Mouse (Mus musculus) heart, embryonic 13.5 days (tissue): ENCODE data around the gene Srsf6. TPM values are rescaled to one million over a fixed set of nuclear protein-coding genes. Genes with fewer than 3 reads are reported as not detected.
"Not testable (repeated sequence)": the region's sequence is repeated elsewhere in the genome, so short reads cannot be mapped to it uniquely, and the experiment has no call there.

Source experiments
- ATAC-seq: fragments of 200-750 bp; cut with Nextera tagmentation; 2 replicates; pipeline ENCODE4 v1.8.0; 2017; ENCODE audit warnings: moderate TSS enrichment; ENCODE audit not compliant: insufficient number of reproducible peaks, low FRiP score, low TSS enrichment; ENCODE audit errors: extremely low read depth
- H3K27ac ChIP-seq: fragments of 300-500 bp; sonication (generic); replicated peaks from 2 replicates; pipeline ENCODE4 v1.5.1; 2015; ENCODE audit warnings: moderate library complexity, mild to moderate bottlenecking, inconsistent platforms
- H3K27me3 ChIP-seq: fragments of 300-500 bp; sonication (generic); replicated peaks from 2 replicates; pipeline ENCODE4 v1.6.1; 2015; ENCODE audit warnings: mild to moderate bottlenecking, inconsistent platforms
- H3K36me3 ChIP-seq: fragments of 300-500 bp; sonication (generic); 2 replicates; pipeline ENCODE4 v1.6.1; 2015; ENCODE audit warnings: mild to moderate bottlenecking, inconsistent platforms
- H3K4me1 ChIP-seq: fragments of 300-500 bp; sonication (generic); 2 replicates; pipeline ENCODE4 v1.6.1; 2015; ENCODE audit warnings: inconsistent platforms
- H3K4me2 ChIP-seq: fragments of 300-500 bp; sonication (generic); 2 replicates; pipeline ENCODE4 v1.6.1; 2015; ENCODE audit warnings: inconsistent platforms, mild to moderate bottlenecking, moderate library complexity
- H3K4me3 ChIP-seq: fragments of 300-500 bp; sonication (generic); 2 replicates; pipeline ENCODE4 v1.5.1; 2015; ENCODE audit warnings: moderate library complexity, mild to moderate bottlenecking, inconsistent platforms
- H3K9ac ChIP-seq: fragments of 300-500 bp; sonication (generic); 2 replicates; pipeline ENCODE4 v1.6.1; 2015; ENCODE audit warnings: inconsistent platforms, mild to moderate bottlenecking, moderate library complexity
- H3K9me3 ChIP-seq: fragments of 300-500 bp; sonication (generic); 2 replicates; pipeline ENCODE4 v1.6.1; 2016; ENCODE audit warnings: inconsistent platforms
- WGBS: fragments of 180-500 bp; shearing (Covaris S2); methylation state at CpG from one replicate; pipeline ENCODE4 v1.1.7; 2015; ENCODE audit warnings: mixed read lengths; 5-methylcytosine and 5-hydroxymethylcytosine counted together
- polyA plus RNA-seq: library from polyadenylated mRNA; unstranded; fragments of >200 nt; fragmentation: Nextera tagmentation; extraction: Ambion mirVana; gene quantifications from 2 replicates; pipeline ENCODE4 v1.2.1, GENCODE M21; 2015

The Srsf6 gene
- 125 and 132 TPM in 2 replicates for polyA plus RNA-seq

DNA sequence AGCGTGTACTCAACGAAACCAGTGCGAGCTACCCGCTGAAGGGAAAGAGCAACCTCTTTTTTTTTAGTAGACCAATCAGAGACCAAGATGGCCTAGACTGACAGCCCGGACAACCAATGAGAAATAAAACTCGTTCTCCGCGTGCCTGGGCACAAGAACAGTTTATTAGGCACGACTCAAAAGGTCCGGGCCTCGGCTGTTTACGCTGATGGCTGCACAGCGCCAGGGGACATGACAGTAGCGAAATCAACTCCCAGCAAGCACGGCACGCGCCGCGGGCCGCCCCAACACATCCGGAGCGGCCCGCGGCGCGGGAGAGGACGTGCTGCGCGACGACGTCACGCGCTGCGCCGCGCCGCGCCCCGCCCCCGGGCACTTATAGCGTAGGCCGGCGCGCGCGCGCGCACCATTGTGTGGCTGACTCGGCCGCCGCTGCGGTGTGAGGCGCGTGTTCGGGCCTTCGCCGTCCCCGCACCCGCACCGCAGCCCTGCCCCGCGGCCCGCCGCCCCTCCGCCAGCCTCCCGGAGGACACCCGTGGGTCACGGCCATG lies at the start of gene Srsf6:
TSS of gene Srsf6 (plus strand) at position 406 of the 551 bp plus-strand sequence.
- WGBS, result under 1% methylated on average over 65 of the region's 68 CpGs
- no peaks in the 10 kb centered on the region for H3K9me3 ChIP-seq
- peak within 1 kb of the TSS; percentile 89 for H3K4me2 ChIP-seq
- peaks cover 37% of the 10 kb centered on the region for H3K36me3 ChIP-seq
- H3K4me3 ChIP-seq, result peak within 1 kb of the TSS; percentile 98
- no peaks in the 10 kb centered on the region; the same call in 1 of the 2 replicates for H3K27me3 ChIP-seq
- ATAC-seq, result peak; percentile 93
- peaks cover 18% of the 10 kb centered on the region for H3K4me1 ChIP-seq
- H3K27ac ChIP-seq, result peak within 1 kb of the TSS; percentile 99
- peak within 1 kb of the TSS; percentile 100 for H3K9ac ChIP-seq

DNA sequence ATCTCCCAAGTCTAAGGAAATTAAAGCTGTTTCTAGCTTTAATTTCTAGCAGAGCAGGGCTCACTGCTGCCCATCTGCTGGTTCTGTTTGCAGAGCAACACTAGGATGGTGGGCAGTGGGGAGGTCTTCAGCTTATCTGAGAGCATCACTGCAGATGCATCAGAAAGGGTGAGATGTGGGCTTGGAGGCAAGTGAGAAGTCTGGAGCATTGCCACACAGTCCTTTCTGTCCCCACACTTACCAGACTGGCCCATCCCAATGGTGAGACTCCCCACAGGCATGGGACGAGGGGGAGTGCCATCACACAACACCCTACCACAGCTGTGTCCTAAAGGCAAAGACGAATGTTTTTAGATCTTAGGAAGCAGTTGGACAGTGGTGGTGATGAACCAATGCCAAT lies 47.2 kb upstream of the Srsf6 start:
- Histone ChIP-seq H3K4me2 (no peak overlapping the region), H3K4me1 (no peaks in the 10 kb centered on the region), H3K27ac (no peak overlapping the region), H3K9me3 (no peaks in the 10 kb centered on the region), H3K4me3 (no peak overlapping the region), H3K9ac (no peak overlapping the region), H3K27me3 (no peaks in the 10 kb centered on the region), H3K36me3 (no peaks in the 10 kb centered on the region)
- WGBS, result 51% methylated on average over 2 of the region's 2 CpGs
- ATAC-seq, result no peak

- 78% methylated on average over 5 of the region's 5 CpGs for WGBS
- no peak overlapping the region for H3K4me2 ChIP-seq
- H3K36me3 ChIP-seq, result no peaks in the 10 kb centered on the region
- H3K4me1 ChIP-seq, result no peaks in the 10 kb centered on the region
- H3K9ac ChIP-seq, result no peak overlapping the region
- H3K4me3 ChIP-seq, result no peak overlapping the region
- H3K27ac ChIP-seq, result no peak overlapping the region
- no peaks in the 10 kb centered on the region for H3K27me3 ChIP-seq
- no peaks in the 10 kb centered on the region for H3K9me3 ChIP-seq
- no peak for ATAC-seq
Observed at GRCm38 (mm10) chr2:162887121-162887520, 44.2 kb upstream of the Srsf6 start.

DNA sequence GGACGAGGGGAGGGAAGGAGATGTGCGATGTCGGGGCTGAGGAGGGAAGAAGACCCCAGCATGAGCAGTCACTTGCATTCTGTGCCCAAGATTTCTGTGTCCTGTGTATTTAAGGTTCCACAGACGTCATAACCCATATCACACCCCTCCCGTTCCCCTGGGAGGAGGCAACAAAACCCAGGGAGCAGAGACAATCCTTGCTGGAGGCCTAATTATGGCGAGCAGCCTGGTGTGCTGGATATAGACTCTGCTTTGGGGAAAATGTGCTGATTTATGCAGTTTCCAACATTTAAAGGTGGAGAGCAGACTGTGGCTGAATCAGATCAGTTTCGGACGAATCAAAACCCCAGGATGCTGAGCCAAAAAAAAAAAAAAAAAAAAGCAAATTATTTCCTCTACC lies 42.7 kb upstream of the Srsf6 start:
- Histone ChIP-seq H3K9me3 (no peaks in the 10 kb centered on the region), H3K4me3 (no peak overlapping the region), H3K4me2 (no peak overlapping the region), H3K4me1 (no peaks in the 10 kb centered on the region), H3K36me3 (no peaks in the 10 kb centered on the region), H3K9ac (no peak overlapping the region), H3K27ac (no peak overlapping the region), H3K27me3 (no peaks in the 10 kb centered on the region)
- ATAC-seq, result no peak
- WGBS, result 83% methylated on average over 8 of the region's 8 CpGs

GRCm38 (mm10) chr2:162889191-162889590 lies 42.1 kb upstream of the Srsf6 start:
- no peak overlapping the region for H3K4me3 ChIP-seq
- H3K4me1 ChIP-seq, result no peaks in the 10 kb centered on the region
- no peaks in the 10 kb centered on the region for H3K27me3 ChIP-seq
- WGBS, result 60% methylated on average over 7 of the region's 7 CpGs
- H3K36me3 ChIP-seq, result no peaks in the 10 kb centered on the region
- no peak for ATAC-seq
- H3K9me3 ChIP-seq, result no peaks in the 10 kb centered on the region
- H3K27ac ChIP-seq, result no peak overlapping the region
- no peak overlapping the region for H3K4me2 ChIP-seq
- no peak overlapping the region for H3K9ac ChIP-seq

DNA sequence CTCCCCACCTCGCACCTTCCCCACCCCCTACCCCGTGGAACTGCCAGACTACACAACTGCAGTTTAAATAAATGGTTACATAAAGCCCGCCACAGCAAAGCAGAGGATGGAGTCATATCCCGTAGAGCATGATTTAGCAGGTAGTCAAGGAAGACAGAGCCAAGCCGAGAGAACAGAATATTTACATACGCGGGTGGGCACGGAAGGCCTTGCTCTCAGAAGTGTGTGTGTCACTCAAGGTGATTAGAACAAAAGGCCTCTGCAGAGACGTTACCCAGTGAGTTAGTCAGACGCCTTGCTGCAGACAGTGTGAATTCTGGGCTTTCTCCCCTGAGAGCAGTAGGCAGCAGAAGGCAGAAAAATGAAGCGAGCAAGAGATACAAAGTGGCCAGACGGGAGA lies 41.6 kb upstream of the Srsf6 start:
- no peaks in the 10 kb centered on the region for H3K36me3 ChIP-seq
- WGBS, result 64% methylated on average over 12 of the region's 12 CpGs
- H3K4me1 ChIP-seq, result no peaks in the 10 kb centered on the region
- no peak overlapping the region for H3K9ac ChIP-seq
- H3K4me3 ChIP-seq, result no peak overlapping the region
- ATAC-seq, result no peak
- H3K4me2 ChIP-seq, result no peak overlapping the region
- no peaks in the 10 kb centered on the region for H3K9me3 ChIP-seq
- H3K27me3 ChIP-seq, result no peaks in the 10 kb centered on the region
- H3K27ac ChIP-seq, result no peak overlapping the region

GRCm38 (mm10) chr2:162892979-162893378 lies 38.3 kb upstream of the Srsf6 start:
- not testable (repeated sequence) for H3K9me3 ChIP-seq, H3K4me3 ChIP-seq, ATAC-seq

GRCm38 (mm10) chr2:162899256-162899655 lies 32.1 kb upstream of the Srsf6 start:
- H3K27me3 ChIP-seq, H3K4me1 ChIP-seq, H3K9ac ChIP-seq, ATAC-seq, H3K36me3 ChIP-seq, H3K27ac ChIP-seq, H3K4me3 ChIP-seq, H3K4me2 ChIP-seq, H3K9me3 ChIP-seq: not testable (repeated sequence)
- WGBS, result 87% methylated on average over 20 of the region's 20 CpGs

More at GRCm38 (mm10) chr2:162892979-162893378, 38.3 kb upstream of the Srsf6 start:
- H3K4me1 ChIP-seq, H3K27ac ChIP-seq, H3K27me3 ChIP-seq, H3K4me2 ChIP-seq, H3K36me3 ChIP-seq, H3K9ac ChIP-seq: not testable (repeated sequence)
- 82% methylated on average over 3 of the region's 3 CpGs for WGBS

DNA sequence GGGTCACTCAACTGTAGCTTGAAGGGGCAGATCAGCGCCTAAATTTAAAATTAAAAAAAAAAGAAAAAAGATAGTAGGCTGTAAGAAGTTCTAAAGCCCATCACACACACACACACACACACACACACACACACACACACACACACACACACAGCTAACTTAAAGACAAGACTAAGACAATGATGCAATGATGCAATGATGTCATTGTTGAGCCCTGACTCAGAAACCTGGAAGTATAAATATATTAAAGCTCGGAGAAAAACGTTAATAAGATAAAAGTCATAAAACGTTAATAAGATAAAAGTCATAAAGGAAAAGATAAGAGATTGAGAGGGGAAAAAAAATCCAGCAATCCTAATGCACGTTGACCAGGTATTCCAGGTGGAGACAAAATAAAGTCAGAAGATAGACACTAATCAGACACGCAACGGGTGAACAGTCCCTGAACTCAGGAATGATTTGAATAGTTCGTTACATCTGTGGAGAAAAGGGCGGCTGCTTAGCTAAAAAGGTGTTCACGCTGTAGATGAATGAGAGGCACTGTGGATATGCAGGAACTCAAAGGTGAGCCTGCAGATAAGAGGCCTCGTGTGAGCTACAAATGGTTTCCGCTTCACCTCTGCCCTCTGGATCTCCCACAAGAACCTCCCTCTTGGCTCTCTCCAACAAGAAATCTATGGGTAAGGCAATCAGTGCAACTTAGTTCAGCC lies 31.3 kb upstream of the Srsf6 start:
- ATAC-seq, result no peak
- H3K9me3 ChIP-seq, result no peaks in the 10 kb centered on the region
- 0 out of 2 replicates have a peak, but pooled peaks cover under 1% of the 10 kb centered on the region for H3K27me3 ChIP-seq
- no peak overlapping the region for H3K4me2 ChIP-seq
- no peaks in the 10 kb centered on the region for H3K36me3 ChIP-seq
- no peak overlapping the region for H3K9ac ChIP-seq
- no peak overlapping the region for H3K27ac ChIP-seq
- peaks cover 9% of the 10 kb centered on the region for H3K4me1 ChIP-seq
- 56% methylated on average over 12 of the region's 12 CpGs for WGBS
- no peak overlapping the region for H3K4me3 ChIP-seq

- ATAC-seq, result no peak
- Histone ChIP-seq H3K9ac (no peak overlapping the region), H3K27me3 (0 out of 2 replicates have a peak, but pooled peaks cover 3% of the 10 kb centered on the region), H3K4me3 (no peak overlapping the region), H3K4me1 (peaks cover 9% of the 10 kb centered on the region), H3K4me2 (no peak overlapping the region), H3K9me3 (no peaks in the 10 kb centered on the region), H3K27ac (no peak overlapping the region), H3K36me3 (no peaks in the 10 kb centered on the region)
- 22% methylated on average over 2 of the region's 2 CpGs for WGBS
Observed at GRCm38 (mm10) chr2:162900590-162900916, 30.8 kb upstream of the Srsf6 start.

- no peak for ATAC-seq
- H3K36me3 ChIP-seq, result no peaks in the 10 kb centered on the region
- H3K4me1 ChIP-seq, result no peaks in the 10 kb centered on the region; the same call in 1 of the 2 replicates
- peaks cover 13% of the 10 kb centered on the region; the same call in 1 of the 2 replicates for H3K27me3 ChIP-seq
- no peak overlapping the region for H3K27ac ChIP-seq
- H3K9me3 ChIP-seq, result no peaks in the 10 kb centered on the region
- H3K4me3 ChIP-seq, result no peak overlapping the region
- no peak overlapping the region for H3K4me2 ChIP-seq
- WGBS, result 55% methylated on average over 4 of the region's 4 CpGs
- no peak overlapping the region for H3K9ac ChIP-seq
Observed at GRCm38 (mm10) chr2:162905902-162906301, 25.4 kb upstream of the Srsf6 start.

- Histone ChIP-seq H3K9ac (no peak overlapping the region), H3K4me3 (peak overlapping the region; percentile 24; the same call in 1 of the 2 replicates), H3K4me2 (peak overlapping the region; percentile 44), H3K27me3 (peaks cover 13% of the 10 kb centered on the region), H3K4me1 (no peaks in the 10 kb centered on the region), H3K27ac (no peak overlapping the region), H3K9me3 (no peaks in the 10 kb centered on the region), H3K36me3 (no peaks in the 10 kb centered on the region)
- WGBS, result 33% methylated on average over 16 of the region's 16 CpGs
- ATAC-seq, result no peak
Observed at GRCm38 (mm10) chr2:162908052-162908491, 23.3 kb upstream of the Srsf6 start.
